Mouse (Mus musculus) kidney, postnatal 4 days (tissue): ENCODE measurements at regions not wholly inside any gene's neighbourhood (a gene's known extent, or its start where the extent isn't known, plus 50 kb on each side); places are given as distances from the start of the nearest gene placed in this dataset.
A peak's percentile ranks its signal among the peaks of the same experiment; 100 is the strongest.
"Not testable (repeated sequence)": the region's sequence is repeated elsewhere in the genome, so short reads cannot be mapped to it uniquely, and the experiment has no call there.

ENCODE experiments used
- DNase-seq, 2 experiments: peaks; one replicate each; pipeline ENCODE4 v3.0.0; 2021; ENCODE audit warnings: mixed read lengths in 2 of 2

DNA sequence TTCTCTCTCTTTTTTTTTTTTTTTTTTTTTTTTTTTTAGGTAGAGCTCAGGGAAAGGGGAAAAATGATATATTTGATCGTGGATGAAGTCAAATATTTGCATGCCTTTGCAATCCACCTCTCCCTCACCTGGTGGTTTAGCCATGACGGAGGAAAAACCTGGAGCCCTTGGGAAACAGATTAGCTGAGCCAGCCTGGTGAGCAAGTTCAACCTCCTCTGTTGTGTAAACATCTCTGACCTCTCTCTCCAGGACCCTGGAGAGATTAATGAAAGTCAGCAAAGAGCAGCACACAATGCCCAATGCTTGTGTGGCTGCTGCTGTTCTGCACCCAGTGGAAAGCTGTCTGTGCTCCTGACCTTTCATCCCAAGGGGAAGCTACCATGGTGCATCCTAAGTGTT is 530.2 kb upstream of the Auts2 start:
- DNase-seq, result no peak

DNA sequence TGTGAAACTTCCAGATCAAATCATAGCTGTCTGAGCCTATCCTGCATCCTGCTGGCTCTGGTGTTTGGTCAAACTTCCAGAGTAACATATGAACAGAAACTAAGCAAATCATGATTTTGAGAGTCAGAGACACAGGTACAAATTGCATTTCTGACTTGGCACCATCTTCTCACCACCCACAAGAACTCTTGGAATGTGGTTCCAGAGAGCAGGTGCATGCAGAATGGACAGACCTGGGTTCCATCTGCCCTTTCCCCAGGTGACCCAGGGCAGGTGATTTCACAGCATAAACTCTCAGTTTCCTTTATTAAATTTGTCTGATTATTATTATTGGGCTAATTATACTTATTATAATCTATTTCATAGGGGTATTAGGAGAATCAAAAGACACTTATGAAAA is 527.0 kb upstream of the Auts2 start:
- DNase-seq, result no peak

DNA sequence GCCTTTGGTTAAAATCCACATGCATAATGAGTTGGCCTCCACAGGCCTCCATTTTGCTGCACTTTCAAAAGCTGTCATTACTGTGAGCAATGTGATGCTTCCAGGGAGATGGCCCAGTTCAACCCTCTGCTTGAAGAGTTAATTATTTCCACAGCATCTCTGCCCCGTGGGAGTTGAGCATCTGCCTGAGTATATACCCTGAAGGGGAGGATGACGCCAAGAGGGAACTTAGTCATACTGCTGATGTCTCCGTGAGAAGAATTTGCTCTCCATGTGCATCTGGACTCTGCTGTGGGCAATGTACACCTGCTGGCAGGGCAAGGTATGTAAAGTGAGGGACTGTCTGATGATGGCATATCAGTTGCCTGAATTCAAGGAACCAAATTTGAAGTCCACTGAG is 519.3 kb upstream of the Auts2 start:
- no peak for DNase-seq

DNA sequence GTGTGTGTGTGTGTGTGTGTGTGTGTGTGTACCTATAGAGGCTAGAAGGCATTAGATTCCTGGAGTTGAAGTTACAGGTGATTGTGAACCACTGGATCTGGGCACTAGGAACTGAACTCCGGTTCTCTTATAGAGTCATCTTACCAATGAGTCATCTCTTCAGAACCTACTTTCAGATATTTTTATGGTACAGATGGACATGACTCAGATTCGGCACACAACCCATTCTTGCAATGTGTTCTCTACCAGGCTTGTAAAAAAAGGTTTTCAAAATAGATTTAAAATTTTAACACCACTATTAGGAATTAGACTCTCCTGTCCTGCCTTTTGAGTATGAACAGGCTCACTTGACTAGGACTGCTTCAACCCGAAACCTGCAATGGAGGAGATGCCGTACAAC is 504.3 kb upstream of the Auts2 start:
- DNase-seq, result no peak

DNA sequence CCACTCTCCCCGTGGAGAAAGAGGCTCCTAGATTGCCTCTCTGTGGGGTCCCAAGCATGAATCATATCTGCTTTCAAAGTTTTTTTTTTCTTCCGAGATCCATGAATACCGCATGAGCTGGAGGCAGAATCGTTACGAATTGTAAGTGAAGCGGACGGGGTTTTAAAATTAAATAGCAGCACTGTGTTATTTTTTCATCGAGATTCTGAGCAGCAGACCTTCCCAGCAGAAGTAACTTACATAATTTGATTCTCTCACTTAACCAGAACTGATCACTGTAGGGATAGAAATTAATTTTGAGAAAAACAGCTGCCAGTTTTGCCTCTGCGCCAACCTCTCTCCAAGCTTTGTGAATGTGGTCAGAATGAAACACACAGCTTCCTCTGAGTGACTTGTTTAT is 502.5 kb upstream of the Auts2 start:
- no peak for DNase-seq

DNA sequence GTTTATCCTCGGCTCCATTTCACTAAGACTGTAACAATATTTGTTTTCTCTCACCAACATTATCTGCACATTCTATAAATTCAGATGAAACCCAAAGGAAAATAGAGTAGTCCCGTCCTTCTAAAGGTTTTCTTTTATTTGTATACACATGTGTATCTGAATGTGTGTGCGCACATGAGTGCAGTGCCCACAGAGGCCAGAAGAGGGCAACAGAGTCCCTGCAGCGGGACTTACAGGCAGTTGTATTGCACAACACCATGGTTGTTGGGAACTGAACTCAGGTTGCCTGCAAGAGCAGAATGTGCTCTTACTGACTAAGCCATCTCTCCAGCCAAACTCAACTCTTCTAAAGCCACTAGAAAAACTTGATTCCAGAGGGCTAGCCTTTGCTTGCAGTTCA is 484.4 kb upstream of the Auts2 start:
- DNase-seq, result no peak

DNA sequence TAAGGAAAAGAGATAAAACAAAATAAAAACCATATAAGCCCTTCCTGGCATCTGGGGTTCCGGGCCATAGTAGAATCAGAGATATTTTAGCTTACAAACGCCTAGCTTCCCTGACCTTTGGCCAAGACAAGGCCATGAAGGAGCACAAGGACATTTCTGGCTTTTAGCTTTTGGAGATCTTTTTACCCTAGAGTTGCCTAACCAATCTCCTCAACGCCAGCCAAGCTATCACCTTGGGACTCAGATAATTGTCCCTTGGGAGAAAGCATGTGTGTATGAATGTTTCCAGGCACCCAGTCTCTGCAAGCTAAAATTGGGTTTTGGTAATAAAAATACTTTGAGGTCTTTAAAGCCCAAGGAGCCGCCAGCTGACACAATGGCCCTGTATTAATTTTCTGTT is 482.0 kb upstream of the Auts2 start:
- no peak for DNase-seq

DNA sequence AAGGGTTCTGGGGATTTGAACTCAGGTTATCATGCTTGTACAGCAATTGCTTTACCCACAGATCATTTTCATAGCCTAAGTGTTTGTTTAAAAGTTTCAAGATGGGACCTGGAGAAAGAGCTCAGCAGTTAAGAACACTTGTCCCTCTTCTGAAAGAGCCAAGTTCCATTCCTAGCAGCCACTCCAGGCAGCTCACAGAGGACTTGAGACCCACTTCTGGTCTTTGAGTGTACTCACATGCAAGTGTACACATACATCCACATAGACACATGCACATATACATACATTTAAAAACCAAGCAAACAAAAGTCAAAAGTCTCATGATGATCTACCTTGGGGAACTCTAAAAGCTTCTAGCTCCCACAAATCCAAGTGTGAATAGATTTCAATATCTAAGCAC is 477.7 kb upstream of the Auts2 start:
- DNase-seq, result no peak

DNA sequence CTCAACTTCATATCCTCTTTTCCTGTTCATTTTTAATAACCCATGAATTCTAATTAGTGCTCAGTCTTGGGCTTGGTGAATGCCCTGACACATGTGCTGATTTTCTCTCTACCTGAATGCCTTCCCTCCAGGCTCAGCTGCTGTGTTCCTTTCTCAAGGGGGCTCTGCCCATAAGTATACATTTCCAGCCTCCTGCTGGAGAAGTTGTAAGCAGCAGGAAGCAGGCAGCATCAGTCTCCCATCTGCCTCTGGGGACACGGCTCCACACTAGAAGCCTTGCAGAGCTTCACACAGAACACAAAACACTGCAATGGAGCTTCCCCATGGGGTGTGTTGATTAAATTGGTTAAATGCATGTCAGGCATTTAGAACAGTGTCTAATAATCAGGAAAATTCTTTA is 477.0 kb upstream of the Auts2 start:
- no peak for DNase-seq

- peak; percentile 2 to 12 for DNase-seq
Observed at GRCm38 (mm10) chr5:133010624-133011575, 467.8 kb upstream of the Auts2 start.

DNA sequence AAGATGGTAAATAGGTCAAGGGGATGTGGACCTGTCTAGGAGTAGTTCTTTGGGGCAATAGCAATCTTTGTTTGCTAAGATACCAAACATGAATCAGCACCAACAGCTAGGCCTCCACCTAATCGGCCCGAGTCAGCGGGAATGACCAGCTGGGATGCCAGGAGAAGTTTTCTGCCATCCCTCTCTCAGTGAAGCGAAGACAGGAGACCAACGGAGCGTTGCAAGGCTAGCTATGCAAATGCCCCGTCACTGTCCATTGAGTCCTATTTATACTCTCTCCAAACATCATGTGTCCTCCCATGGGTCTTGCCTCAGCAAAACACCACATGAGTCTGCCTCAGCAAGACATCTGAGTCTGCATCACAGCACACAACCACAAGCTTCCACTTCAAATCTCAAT is 439.7 kb upstream of the Auts2 start:
- DNase-seq, result peak; percentile 15 to 38

GRCm38 (mm10) chr5:132979013-132979412 is 435.9 kb upstream of the Auts2 start:
- no peak for DNase-seq

DNA sequence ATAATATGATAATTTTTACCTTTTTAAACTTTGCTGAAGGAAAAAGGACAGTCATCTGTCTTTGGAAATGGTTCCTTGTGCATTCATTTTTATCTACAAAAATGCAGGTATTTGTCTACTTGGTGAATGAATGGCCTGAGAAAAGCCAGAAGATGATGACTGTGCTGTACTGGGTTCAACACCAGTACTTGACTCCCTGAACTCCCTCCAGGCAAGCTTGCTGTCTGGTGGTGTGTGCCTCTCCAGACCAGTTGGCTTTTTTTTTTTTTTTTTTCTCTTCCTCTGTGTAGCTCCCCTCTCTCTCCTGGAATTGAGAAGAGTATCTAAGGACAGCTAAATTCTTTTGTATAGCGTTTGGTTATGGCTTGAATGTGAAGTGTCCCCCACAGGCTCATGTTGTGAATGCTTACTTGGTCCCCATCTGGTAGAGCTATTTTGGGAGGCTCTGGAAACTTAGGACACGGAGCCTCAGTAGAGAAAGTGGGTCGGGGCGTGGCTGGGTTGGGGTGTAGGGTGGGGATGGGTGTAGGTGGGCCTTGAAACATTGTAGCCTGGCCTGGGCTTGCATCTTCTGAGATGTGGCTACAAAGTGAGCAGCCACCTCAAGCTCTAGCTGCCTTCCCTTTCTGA is 432.3 kb upstream of the Auts2 start:
- no peak for DNase-seq

- DNase-seq, result no peak
Observed at GRCm38 (mm10) chr5:132974876-132975275, 431.7 kb upstream of the Auts2 start.

DNA sequence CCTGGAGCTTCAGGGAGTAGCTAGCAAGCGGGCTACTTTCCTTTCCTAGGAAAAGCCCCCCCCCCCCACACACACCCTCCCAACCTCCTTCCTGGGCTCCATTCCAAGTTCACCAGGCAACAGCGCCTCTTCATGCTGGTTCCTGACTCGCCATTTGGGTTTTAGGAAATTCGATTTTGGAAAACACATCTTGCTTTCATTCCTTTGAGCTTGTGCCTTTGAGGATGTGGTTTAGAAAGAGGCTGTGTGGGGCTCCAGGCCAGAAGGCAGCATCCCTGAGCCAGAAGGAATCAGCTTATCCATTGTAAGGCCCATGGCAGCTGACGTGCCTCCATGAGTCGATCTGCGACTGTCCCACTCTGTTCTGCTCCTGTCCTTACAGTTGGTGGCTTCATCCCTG is 427.9 kb upstream of the Auts2 start:
- DNase-seq, result no peak

DNA sequence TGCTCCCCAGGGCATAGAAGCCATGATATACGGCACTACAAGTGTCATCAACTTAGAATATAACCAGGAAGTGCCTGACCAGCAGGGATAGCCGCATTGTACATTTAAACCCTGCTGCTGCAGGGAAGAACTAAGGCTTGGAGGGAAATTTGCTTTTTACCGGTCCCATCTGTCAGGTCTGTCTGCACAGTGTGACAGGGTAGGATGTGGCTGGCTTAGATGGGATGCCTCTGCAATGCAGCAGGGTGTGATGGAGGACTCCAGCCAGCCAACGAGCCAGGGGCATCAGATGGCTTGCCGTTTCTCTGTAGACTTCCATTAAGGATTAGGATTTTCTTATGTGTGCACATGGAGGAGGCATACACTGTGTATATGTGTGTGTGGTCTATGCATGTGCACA is 426.2 kb upstream of the Auts2 start:
- no peak for DNase-seq

DNA sequence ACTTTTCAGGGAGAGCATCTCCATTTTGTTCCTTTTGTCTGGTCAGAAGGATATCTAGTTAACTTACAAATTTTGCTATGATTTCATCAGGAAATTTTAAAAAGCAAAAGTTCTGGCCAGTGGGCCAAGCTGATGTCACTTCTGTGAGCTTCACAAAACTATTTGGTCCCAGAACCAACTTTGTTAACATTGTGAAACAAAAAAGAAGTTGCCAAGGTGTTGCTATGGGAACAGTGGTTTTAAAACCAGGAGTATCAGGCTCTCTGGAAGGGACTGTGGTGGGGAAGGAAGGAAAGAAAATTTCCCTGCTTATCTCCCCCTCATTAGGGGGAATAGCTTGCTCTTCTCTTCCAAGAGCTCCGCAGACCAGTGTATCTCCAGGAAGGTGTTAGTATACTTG is 416.8 kb upstream of the Auts2 start:
- DNase-seq, result no peak

DNA sequence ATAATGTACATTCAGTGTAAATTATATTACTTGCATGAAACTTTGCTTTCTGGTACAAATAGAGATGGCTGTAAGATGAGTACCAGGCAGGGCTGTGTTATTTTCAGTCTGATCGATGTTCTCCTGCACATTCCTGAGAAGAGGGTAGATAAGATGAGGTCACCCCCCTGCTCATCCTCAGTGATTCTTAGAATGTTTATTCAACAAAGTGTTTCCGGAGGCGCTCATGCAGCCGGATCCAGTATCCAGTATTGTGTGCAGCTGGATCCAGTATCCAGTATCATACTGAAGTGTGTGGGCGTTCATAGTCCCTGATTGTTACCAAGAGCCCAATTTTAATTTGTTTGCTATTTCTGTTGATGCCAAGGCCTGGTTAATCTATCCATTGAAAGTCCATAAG is 413.0 kb upstream of the Auts2 start:
- DNase-seq, result no peak

DNA sequence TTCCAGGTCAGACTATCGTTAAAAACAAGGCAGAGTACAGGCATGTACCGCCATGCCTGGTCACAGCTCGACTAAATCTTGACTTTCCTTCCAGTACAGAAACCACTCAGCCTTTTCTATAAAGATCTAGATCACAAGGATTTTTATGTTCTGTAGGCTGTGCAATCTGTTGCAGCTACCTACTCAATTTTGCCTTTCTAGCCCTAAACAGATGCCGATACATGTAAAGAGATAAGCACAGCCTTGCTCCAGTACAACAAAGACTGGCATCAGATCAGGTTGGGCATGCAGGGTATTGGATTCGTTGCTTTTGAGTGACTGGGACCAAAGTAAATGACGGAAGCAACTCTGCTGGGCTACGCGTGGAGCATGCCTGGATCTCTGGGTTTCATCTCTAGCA is 411.9 kb upstream of the Auts2 start:
- no peak for DNase-seq

DNA sequence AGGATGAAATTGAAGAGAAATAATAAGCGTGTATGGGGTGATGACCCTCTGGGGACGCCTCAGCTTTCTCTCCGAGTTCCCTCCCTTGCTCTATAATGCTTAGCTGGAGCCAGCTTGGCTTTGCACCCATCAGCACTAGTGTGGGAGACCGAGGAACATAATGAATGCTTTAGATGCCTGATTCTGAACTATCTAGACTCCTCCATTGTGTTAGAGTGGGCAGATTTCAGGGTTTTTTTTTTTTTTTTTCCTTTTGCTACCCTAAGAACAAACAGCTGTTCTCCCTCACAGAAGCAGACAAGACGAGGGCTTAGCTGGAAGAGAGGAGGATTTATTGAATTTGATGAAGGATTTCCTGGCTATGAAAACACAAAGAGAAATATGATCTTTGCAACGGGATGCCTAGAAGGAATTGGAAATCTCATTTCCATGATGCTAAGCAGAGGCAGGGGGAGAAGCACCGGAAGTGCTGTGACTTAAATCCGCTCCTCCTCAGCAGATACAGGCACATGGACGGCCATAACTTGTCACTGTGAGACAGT is 390.4 kb upstream of the Auts2 start:
- peak; percentile 5 to 34 for DNase-seq

DNA sequence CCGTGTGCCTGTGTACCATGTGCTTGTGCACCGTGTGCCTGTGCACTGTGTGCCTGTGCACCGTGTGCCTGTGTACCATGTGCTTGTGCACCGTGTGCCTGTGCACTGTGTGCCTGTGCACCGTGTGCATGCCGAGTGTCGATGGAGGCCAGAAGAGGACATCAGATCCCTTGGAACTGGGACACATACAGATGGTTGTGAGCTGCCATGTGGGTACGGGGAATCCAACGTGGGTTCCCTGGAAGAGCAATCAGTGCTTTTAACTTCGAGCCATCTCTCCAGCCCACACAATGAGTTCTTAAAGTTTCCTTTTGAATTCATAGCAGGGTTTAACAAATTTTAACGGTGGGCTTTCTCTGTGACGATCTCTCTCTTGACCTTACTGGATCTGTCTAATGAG is 386.8 kb upstream of the Auts2 start:
- DNase-seq, result not testable (repeated sequence)

GRCm38 (mm10) chr5:132923365-132923764 is 380.2 kb upstream of the Auts2 start:
- peak; percentile 29 to 59 for DNase-seq

DNA sequence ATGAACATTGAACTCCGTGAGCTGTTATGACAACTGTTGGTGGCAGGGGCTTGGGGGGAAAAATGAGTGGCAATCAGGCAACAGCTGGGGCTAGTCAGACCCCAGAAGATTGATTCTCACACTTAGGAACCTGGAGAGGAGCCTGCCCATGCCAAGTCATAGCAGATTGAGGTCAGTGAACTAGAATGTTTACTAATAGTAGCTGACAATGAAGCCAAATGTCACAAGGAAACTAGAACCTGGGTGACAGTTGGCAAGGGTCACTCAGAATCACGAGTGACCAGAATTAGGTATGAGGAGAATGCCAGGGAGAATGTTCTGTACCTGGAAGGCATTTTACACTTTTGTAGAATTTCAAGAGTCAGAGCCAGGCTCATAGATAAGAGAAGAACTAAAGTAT is 365.9 kb upstream of the Auts2 start:
- DNase-seq, result no peak

DNA sequence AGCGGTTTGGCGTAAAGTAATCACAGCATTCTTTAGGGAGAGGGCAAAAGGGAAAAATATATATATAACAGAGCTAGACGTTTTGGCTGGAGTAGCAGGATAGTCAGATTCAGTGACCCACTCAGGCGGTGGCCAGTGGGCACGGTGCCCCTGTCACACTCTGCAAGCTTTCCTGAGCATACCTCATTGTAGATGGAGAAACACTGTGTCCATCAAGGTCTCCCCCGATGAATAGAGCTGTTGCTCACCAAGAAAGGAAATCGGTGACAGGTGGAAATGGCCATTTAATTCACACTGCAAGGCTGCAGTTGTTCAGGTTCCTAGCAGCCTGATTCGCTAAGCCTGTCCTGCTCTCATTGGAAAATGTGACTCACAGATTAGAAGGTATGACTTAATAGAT is 365.1 kb upstream of the Auts2 start:
- no peak for DNase-seq
